Comparison of ENCODE assay signal across 16 mouse cellular contexts in the genomic region with DNA sequence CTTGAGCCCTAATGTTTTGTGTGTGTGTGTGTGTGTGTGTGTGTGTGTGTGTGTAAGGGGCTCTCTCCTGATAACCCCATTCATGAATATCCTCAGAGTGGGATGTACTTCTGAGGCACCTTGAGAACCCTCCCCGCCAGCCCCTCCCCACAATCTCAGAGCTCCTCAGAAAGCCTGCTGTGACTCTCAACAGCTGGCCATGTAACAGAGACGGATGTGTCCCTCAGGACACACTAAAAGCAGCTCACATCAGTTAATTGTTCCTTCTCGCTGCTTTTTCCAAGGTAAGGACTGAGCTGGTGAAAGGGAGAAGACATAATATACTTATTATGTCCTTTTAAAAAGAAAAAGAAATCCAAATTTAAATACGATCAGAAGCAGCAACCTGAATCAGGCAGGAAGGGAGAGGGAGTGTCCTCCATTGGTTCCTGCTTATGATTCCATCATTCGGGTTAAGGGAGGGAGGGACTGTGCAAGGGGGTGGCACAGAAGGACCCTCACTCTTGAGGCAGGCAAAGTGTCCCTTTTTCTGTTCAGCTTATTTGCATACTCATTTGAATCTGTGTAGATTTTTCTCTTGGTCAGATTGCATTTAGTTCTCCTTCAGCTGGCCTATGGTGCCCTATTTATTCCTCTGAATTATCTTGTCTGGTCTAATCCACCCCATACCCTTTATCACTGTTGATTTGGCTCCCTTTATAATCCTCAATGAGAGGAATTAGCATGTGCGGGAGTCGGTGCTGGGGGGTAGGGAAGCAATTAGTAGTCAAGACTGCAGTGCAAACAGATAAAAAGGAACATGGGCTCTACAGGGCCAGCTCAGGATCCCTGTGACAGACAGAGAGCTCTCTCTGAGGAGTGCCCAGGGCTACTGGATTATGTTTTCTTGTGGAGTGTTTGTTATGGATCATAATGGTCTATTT. TPM values are rescaled to one million over a fixed set of nuclear protein-coding genes. Genes with fewer than 3 reads are reported as not detected.
DNase-seq lines count a peak whose midpoint lies in the region; ATAC-seq and TF ChIP-seq lines count a peak whose summit lies in the region.
"Had no signal": no experiment of that assay in that cellular context is flagged by ENCODE, and none has a peak within 500 bp of the region (broad histone marks: within the 10 kb centered on the region; RNA-seq: fewer than 3 reads in every experiment).

No protein-coding gene starts in this region.

- H3K4me3 ChIP-seq in cortical plate, adult 2 months (ENCODE audit: insufficient read depth, low read length): no peak overlapping the region
- no peak overlapping the region for H3K4me3 ChIP-seq in embryonic facial prominence, embryonic 12.5 days
- no peak overlapping the region for H3K4me3 ChIP-seq in hindbrain, embryonic 13.5 days
- no peak overlapping the region for H3K4me3 ChIP-seq in midbrain, embryonic 16.5 days (ENCODE audit: low read depth, low read length)
- H3K4me3 ChIP-seq: kidney, embryonic 15.5 days; myocyte; stomach, embryonic 15.5 days had no signal

- no peak overlapping the region for H3K4me2 ChIP-seq in embryonic facial prominence, embryonic 12.5 days (replicated peaks)
- 0 out of 2 replicates have a peak overlapping the region, but pooled peaks have one; percentile 4 for H3K4me2 ChIP-seq in hindbrain, embryonic 13.5 days
- no peak overlapping the region for H3K4me2 ChIP-seq in midbrain, embryonic 16.5 days (ENCODE audit: low read length)
- H3K4me2 ChIP-seq: kidney, embryonic 15.5 days; stomach, embryonic 15.5 days had no signal

- H3K27ac ChIP-seq in cortical plate, adult 2 months (ENCODE audit: insufficient read depth, low read length): peak overlapping the region; percentile 60
- H3K27ac ChIP-seq in embryonic facial prominence, embryonic 12.5 days: 0 out of 2 replicates have a peak overlapping the region, but pooled peaks have one; percentile 1
- H3K27ac ChIP-seq in hindbrain, embryonic 13.5 days: peak overlapping the region; percentile 85
- H3K27ac ChIP-seq in midbrain, embryonic 16.5 days (ENCODE audit: low read length): peak overlapping the region; percentile 70
- H3K27ac ChIP-seq: kidney, embryonic 15.5 days; stomach, embryonic 15.5 days had no signal

- TF ChIP-seq POLR2A in cortical plate, adult 2 months (IDR thresholded peaks at IDR 0.05; ENCODE audit: extremely low read depth, insufficient read depth, low read length): no peak

- no peak for DNase-seq in cerebellum, adult 9-10 months
- DNase-seq in heart, postnatal 36 days: no peak
- no peak for DNase-seq in c-Kit-positive CD71-positive TER-119-positive erythroid progenitor cells, embryonic 14.5 days (ENCODE audit: low spot score)
- no peak for DNase-seq in layer of hippocampus, adult 18-20 months (ENCODE audit: low spot score in 2 of 2)
- DNase-seq: adrenal gland, adult 2 months; heart, postnatal 4 days; lung, postnatal 14 days; right cerebral cortex, postnatal 25 days had no signal

- no peak for TF ChIP-seq CTCF in cortical plate, adult 2 months (IDR thresholded peaks at IDR 0.05; ENCODE audit: extremely low read depth, insufficient read depth, low read length)

- H3K36me3 ChIP-seq in embryonic facial prominence, embryonic 12.5 days: no peaks in the 10 kb centered on the region
- no peaks in the 10 kb centered on the region for H3K36me3 ChIP-seq in hindbrain, embryonic 13.5 days
- no peaks in the 10 kb centered on the region for H3K36me3 ChIP-seq in midbrain, embryonic 16.5 days (ENCODE audit: control insufficient read depth, insufficient read depth, low read length)
- H3K36me3 ChIP-seq: kidney, embryonic 15.5 days; stomach, embryonic 15.5 days had no signal

- no peak overlapping the region for H3K9ac ChIP-seq in embryonic facial prominence, embryonic 12.5 days
- H3K9ac ChIP-seq in hindbrain, embryonic 13.5 days: no peak overlapping the region
- no peak overlapping the region for H3K9ac ChIP-seq in midbrain, embryonic 16.5 days (ENCODE audit: low read depth, low read length)
- H3K9ac ChIP-seq: kidney, embryonic 15.5 days; stomach, embryonic 15.5 days had no signal

- no peaks in the 10 kb centered on the region for H3K27me3 ChIP-seq in embryonic facial prominence, embryonic 12.5 days
- H3K27me3 ChIP-seq in hindbrain, embryonic 13.5 days: no peaks in the 10 kb centered on the region
- no peaks in the 10 kb centered on the region for H3K27me3 ChIP-seq in midbrain, embryonic 16.5 days (ENCODE audit: control insufficient read depth, insufficient read depth, low read depth, low read length)
- H3K27me3 ChIP-seq: kidney, embryonic 15.5 days; stomach, embryonic 15.5 days had no signal

- 0 out of 2 replicates have a peak, but pooled peaks have one; percentile 32 for ATAC-seq in embryonic facial prominence, embryonic 12.5 days (ENCODE audit: insufficient number of reproducible peaks, insufficient read depth, low FRiP score, low TSS enrichment)
- ATAC-seq in hindbrain, embryonic 13.5 days (ENCODE audit: low FRiP score): peak; percentile 56
- ATAC-seq in midbrain, embryonic 16.5 days: peak; percentile 80

- 24% methylated on average over 7 of the region's 7 CpGs for WGBS in embryonic facial prominence, embryonic 12.5 days
- WGBS in hindbrain, embryonic 13.5 days: 12% methylated on average over 7 of the region's 7 CpGs
- WGBS in midbrain, embryonic 16.5 days: 10% methylated on average over 7 of the region's 7 CpGs

- H3K4me1 ChIP-seq in cortical plate, adult 2 months (ENCODE audit: control insufficient read depth, insufficient read depth, low read length): peaks cover 7% of the 10 kb centered on the region
- peaks cover 19% of the 10 kb centered on the region; the same call in 1 of the 2 replicates for H3K4me1 ChIP-seq in embryonic facial prominence, embryonic 12.5 days
- peaks cover 49% of the 10 kb centered on the region for H3K4me1 ChIP-seq in hindbrain, embryonic 13.5 days (replicated peaks)
- H3K4me1 ChIP-seq in midbrain, embryonic 16.5 days (ENCODE audit: control insufficient read depth, insufficient read depth, low read length): peaks cover 25% of the 10 kb centered on the region

- intact Hi-C loops in heart, postnatal 36 days (cut with DNase I): no loop called here

- H3K9me3 ChIP-seq in embryonic facial prominence, embryonic 12.5 days: no peaks in the 10 kb centered on the region
- no peaks in the 10 kb centered on the region for H3K9me3 ChIP-seq in hindbrain, embryonic 13.5 days
- H3K9me3 ChIP-seq in midbrain, embryonic 16.5 days (replicated peaks; ENCODE audit: control insufficient read depth, low read length, poor library complexity, severe bottlenecking): no peaks in the 10 kb centered on the region
- H3K9me3 ChIP-seq: kidney, embryonic 15.5 days; stomach, embryonic 15.5 days had no signal

RNA-seq across cellular contexts. Expression of gene Kcna6, which starts 27.4 kb away (rescaled TPM):
- 44.9 and 45.3 TPM in 2 replicates for polyA plus RNA-seq in cortical plate, adult 2 months (2012; rRNA removed)
- polyA plus RNA-seq in embryonic facial prominence, embryonic 12.5 days (2016; fragmentation: Nextera tagmentation; extraction: Ambion mirVana): 12.4 and 14.4 TPM in 2 replicates
- polyA plus RNA-seq in hindbrain, embryonic 13.5 days (2015; fragmentation: Nextera tagmentation; extraction: Ambion mirVana): 9.7 and 10.2 TPM in 2 replicates
- 22.7 and 28.8 TPM in 2 replicates for polyA plus RNA-seq in midbrain, embryonic 16.5 days (2015; fragmentation: Nextera tagmentation; extraction: Ambion mirVana)
- total RNA-seq in heart, postnatal 36 days (2021): 1 to 10 TPM; 1.2 to 1.3 TPM
- total RNA-seq in layer of hippocampus, adult 18-20 months (2021): 10 to 100 TPM; 47.2 to 54.8 TPM
- total RNA-seq: liver, adult 2 months had no signal
- polyA plus RNA-seq: myocyte had no signal

Comparison
In these comparisons a context has a peak if more than half of its experiments do, and no peak if none do; other contexts are left out.
1. H3K27ac ChIP-seq: peak in every context shown above with its lines; median percentile 85 in hindbrain, embryonic 13.5 days; 70 in midbrain, embryonic 16.5 days; 60 in cortical plate, adult 2 months; 1 in embryonic facial prominence, embryonic 12.5 days.